Mouse (Mus musculus) 3T3-L1 (cell line): Measurements from ENCODE around the gene Snd1.
A peak's percentile ranks its signal among the peaks of the same experiment; 100 is the strongest.

Experiments used
- DNase-seq: peaks from one replicate; pipeline ENCODE4 v3.0.0-alpha.2; 2015; ENCODE audit warnings: low read depth, low spot score

The Snd1 gene

GRCm38 (mm10) chr6:28963178-28963577 lies 488.2 kb downstream of the Snd1 start:
- DNase-seq = no peak

GRCm38 (mm10) chr6:28965264-28965663 lies 490.3 kb downstream of the Snd1 start:
- no peak for DNase-seq

GRCm38 (mm10) chr6:28969615-28970014 lies 494.7 kb downstream of the Snd1 start:
- DNase-seq = no peak

- DNase-seq = no peak
Observed at GRCm38 (mm10) chr6:28970711-28971110, 495.8 kb downstream of the Snd1 start.

- no peak for DNase-seq
Observed at GRCm38 (mm10) chr6:28974498-28974897, 499.6 kb downstream of the Snd1 start.

GRCm38 (mm10) chr6:28975106-28975505 lies 500.2 kb downstream of the Snd1 start:
- DNase-seq = peak; percentile 29

GRCm38 (mm10) chr6:28978031-28978430 lies 503.1 kb downstream of the Snd1 start:
- no peak for DNase-seq

GRCm38 (mm10) chr6:28978881-28979280 lies 503.9 kb downstream of the Snd1 start:
- no peak for DNase-seq

- DNase-seq = no peak
Observed at GRCm38 (mm10) chr6:28979586-28979985, 504.6 kb downstream of the Snd1 start.

GRCm38 (mm10) chr6:28980219-28980618 lies 505.3 kb downstream of the Snd1 start:
- no peak for DNase-seq

- no peak for DNase-seq
Observed at GRCm38 (mm10) chr6:28980750-28981584, 506.0 kb downstream of the Snd1 start.

- no peak for DNase-seq
Observed at GRCm38 (mm10) chr6:28981585-28981948, 506.6 kb downstream of the Snd1 start.

GRCm38 (mm10) chr6:28981966-28982701 lies 507.2 kb downstream of the Snd1 start:
- DNase-seq = peak; percentile 54

- no peak for DNase-seq
Observed at GRCm38 (mm10) chr6:28982817-28983216, 507.9 kb downstream of the Snd1 start.
